Mouse (Mus musculus) bone marrow, adult 2 months (tissue): ENCODE measurements around the gene Ccdc71. TPM values are rescaled to one million over a fixed set of nuclear protein-coding genes. Genes with fewer than 3 reads are reported as not detected.

Experiments used
- H3K27ac ChIP-seq: fragments of 200-500 bp; 2 replicates; pipeline ENCODE4 v1.5.1; 2012; ENCODE audit warnings: low read depth, mild to moderate bottlenecking, control low read depth, inconsistent platforms, low read length; ENCODE audit not compliant: control insufficient read depth, poor library complexity, insufficient read depth
- H3K4me1 ChIP-seq: fragments of 200-500 bp; 2 replicates; pipeline ENCODE4 v1.6.1; 2011; ENCODE audit warnings: low read length; ENCODE audit not compliant: control insufficient read depth, insufficient read depth
- H3K4me3 ChIP-seq: fragments of 200-500 bp; replicated peaks from 2 replicates; pipeline ENCODE3; 2011; ENCODE audit warnings: mild to moderate bottlenecking, low read depth, low read length, control low read depth; ENCODE audit not compliant: control insufficient read depth
- CTCF ChIP-seq: fragments of 200-500 bp; IDR thresholded peaks from 2 replicates; pipeline ENCODE4 v1.5.1; 2011; ENCODE audit warnings: low read length, control low read depth; ENCODE audit not compliant: control insufficient read depth, insufficient read depth
- POLR2A ChIP-seq: fragments of 200-500 bp; IDR thresholded peaks from 2 replicates; pipeline ENCODE4 v1.6.1; 2011; ENCODE audit warnings: low read depth, mild to moderate bottlenecking, control low read depth, low read length, borderline replicate concordance; ENCODE audit not compliant: control insufficient read depth
- WGBS: fragments of 180-500 bp; shearing (Covaris S2); methylation state at CpG from one replicate; pipeline ENCODE4 v1.1.7; 2018; 5-methylcytosine and 5-hydroxymethylcytosine counted together
- polyA plus RNA-seq: library from polyadenylated mRNA; stranded (reverse); fragments of >200 nt; gene quantifications from 2 replicates; pipeline ENCODE4 v1.2.4, GENCODE M21; 2011; ENCODE audit warnings: low replicate concordance; ENCODE audit not compliant: missing spikeins, insufficient read depth, insufficient read length

Gene Ccdc71
- 5.1 and 12.3 TPM in 2 replicates for polyA plus RNA-seq

DNA sequence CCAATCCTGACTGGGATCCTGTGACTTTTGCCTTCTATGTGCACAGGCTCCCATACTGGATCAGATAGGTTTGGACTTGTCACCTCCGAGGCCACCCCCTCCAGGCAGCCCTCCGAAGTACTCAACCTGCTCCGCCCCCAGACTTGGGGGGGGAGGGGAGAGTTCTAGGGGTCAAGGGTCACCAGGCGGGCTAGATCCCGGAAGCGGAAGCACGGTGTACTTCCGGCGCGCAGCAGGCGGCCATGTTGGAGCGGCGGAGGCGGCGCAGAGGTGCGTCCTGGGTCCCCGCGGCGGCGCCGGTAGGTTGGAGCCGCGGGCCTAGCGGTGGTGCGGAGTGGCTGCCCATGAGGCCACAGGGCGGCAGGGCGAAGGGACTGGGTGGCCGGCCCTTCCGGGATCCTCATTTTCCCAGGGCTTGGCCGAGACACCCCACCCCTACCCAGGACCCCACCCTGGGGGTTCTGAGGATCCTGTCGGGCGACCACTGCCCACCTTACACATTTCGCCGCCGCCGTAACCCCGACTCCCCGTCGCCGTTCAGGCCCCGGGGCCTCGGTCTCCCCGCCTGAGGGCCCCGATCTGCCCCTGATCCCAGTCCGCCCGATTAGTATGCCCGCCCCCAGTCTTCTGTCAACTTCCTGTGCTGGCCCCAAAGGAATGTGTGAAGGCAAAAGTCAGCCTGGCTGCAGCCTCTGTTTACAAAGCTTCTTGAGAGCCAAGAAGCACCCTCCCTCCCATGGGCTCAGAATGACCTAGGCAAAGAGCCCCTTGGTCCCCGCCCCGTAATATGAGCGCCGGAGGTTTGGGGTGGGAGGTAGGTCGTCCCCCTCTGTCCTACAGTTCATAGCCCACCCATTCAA is at the start of gene Ccdc71:
Gene Ccdc71 (plus strand): TSS at position 209 of the 860 bp plus-strand sequence.
- Histone ChIP-seq H3K4me3 (peak within 1 kb of the TSS; percentile 76), H3K27ac (peak within 1 kb of the TSS; percentile 55), H3K4me1 (peaks cover 2% of the 10 kb centered on the region)
- WGBS: under 1% methylated on average over 50 of the region's 52 CpGs
- TF ChIP-seq POLR2A: peak; percentile 48; the same call in 1 of the 2 replicates
- TF ChIP-seq CTCF: no peak

DNA sequence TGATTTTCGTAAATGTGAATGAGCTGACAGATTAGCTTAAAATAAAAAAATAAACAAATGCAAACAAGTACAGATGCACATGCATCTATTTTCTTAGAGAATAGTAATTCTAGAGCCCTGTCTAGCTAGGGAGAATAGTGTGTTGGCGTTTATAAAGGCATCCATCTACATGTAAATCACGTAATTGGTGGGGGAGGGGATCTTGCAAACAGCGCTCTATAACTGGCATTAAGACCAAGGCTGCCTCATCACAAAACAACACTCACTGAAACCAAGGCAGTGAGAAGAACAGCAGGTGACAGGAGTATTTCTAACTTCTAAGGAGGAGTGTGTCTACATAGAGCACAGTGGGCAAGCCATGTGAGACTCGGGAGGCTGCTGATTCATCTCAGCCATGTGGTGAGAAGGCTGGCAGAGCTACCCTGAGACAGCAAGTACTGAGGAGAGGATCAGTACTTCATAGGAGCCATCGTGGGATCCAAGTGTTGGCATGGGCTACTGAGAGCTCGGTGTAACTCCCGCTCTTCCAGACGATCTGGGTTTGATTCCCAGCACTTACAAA is 48.9 kb upstream of the Ccdc71 start:
- no peak overlapping the region for H3K4me3 ChIP-seq
- H3K27ac ChIP-seq: no peak overlapping the region
- TF ChIP-seq POLR2A: no peak
- no peak for TF ChIP-seq CTCF
- 78% methylated on average over 9 of the region's 9 CpGs for WGBS
- H3K4me1 ChIP-seq: no peaks in the 10 kb centered on the region

DNA sequence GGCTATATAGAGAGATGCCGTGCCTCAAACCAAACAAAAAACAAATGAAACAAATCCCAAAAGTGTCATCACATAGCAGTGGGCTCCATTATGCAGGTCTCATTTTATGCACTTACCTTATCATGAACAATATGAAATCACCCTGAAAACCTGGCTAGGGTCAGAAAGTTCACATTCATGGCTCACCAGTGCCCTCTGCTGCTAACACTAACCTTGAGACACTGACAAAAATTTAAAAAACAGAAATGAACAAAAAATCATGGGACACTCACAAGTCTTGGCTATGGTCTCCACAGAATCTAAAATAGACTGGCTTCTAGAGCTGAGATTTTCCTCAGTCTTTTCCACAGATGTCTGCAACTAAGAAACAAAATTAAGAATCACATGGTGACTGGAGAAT is 48.1 kb upstream of the Ccdc71 start:
- TF ChIP-seq POLR2A (no peak), CTCF (no peak)
- Histone ChIP-seq H3K27ac (no peak overlapping the region), H3K4me1 (no peaks in the 10 kb centered on the region), H3K4me3 (no peak overlapping the region)
- 66% methylated on average over 1 of the region's 1 CpGs for WGBS

DNA sequence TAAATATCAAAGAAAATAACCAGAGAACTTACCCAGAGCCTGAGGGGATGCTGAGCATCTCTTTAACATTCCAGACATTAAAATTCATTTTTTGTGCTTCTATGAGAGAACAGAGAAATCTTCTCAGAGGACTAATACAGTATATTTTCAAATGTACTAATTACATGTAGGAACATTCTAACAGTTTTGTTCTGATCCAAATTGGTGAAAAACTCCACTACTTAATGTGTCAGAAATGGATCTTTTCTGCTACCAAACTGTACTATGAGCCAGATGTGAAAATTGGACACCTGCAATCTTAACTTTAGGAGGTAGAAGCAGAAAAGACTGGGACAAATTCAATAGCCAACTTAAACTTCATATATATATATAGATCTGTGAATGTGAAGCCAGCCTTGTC is 31.9 kb upstream of the Ccdc71 start, which contains the start of gene Ccdc36:
Gene Ccdc36 (minus strand): TSS at position 101 of the 400 bp plus-strand sequence.
- TF ChIP-seq CTCF (no peak), POLR2A (no peak)
- Histone ChIP-seq H3K4me3 (no peak within 1 kb of the TSS), H3K4me1 (no peaks in the 10 kb centered on the region), H3K27ac (no peak within 1 kb of the TSS)

DNA sequence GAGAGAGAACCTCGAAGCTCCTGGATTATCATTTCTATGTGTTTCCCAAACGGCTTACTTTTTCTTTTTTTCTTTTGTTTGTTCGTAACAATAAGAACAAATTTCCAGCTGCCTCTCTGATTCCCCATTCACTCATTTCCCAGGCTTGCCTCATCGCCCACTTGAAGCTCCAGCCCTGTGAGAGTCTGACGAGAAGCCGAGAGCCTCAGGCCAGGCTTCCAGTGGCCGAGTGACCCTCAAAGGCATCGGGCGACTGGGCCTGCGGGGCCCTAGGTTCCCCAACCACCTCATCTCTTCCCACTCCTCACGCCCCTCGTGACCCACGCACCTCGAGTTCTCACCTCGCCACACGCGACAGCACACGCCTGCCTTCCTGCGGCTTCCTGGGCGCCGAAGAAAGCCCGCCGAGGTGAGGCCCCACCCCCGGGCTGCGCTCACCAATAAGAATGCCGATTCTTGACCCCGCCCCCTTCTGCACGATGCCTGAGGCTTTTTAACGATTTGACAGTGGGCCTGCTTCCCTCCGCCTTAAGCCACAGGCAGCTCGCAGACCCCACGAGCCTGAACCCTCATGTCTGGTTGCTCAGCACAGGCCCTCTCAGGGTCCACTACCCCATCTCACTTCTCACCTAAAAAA is 28.8 kb upstream of the Ccdc71 start:
- Histone ChIP-seq H3K4me1 (no peaks in the 10 kb centered on the region), H3K4me3 (no peak overlapping the region), H3K27ac (no peak overlapping the region)
- no peak for TF ChIP-seq POLR2A
- no peak for TF ChIP-seq CTCF
- 54% methylated on average over 32 of the region's 32 CpGs for WGBS

DNA sequence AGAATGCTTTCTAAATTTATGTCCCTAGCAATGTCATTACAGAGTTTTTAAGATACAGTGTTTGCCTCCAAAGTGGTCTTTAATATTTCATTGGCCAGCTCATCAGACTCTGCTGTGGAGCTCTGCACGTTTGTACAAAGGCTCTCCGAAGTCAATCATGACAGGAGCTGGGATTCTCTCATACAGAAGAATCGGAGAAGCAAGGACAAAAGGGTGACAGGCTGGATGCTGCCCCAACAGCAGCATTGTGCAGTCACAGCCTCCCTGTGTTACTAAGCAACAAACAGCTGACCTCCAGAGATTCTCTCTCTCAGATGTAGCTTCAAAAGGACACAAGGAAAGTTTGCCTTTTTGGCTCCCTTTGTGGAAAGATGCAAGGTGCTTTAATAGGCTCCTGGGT is 24.1 kb upstream of the Ccdc71 start, which contains the start of gene BC048562:
Gene BC048562 (plus strand): TSS at position 301 of the 400 bp plus-strand sequence.
- no peak for TF ChIP-seq CTCF
- no peak for TF ChIP-seq POLR2A
- Histone ChIP-seq H3K27ac (no peak within 1 kb of the TSS), H3K4me1 (no peaks in the 10 kb centered on the region), H3K4me3 (no peak within 1 kb of the TSS)
- 76% methylated on average over 3 of the region's 3 CpGs for WGBS

DNA sequence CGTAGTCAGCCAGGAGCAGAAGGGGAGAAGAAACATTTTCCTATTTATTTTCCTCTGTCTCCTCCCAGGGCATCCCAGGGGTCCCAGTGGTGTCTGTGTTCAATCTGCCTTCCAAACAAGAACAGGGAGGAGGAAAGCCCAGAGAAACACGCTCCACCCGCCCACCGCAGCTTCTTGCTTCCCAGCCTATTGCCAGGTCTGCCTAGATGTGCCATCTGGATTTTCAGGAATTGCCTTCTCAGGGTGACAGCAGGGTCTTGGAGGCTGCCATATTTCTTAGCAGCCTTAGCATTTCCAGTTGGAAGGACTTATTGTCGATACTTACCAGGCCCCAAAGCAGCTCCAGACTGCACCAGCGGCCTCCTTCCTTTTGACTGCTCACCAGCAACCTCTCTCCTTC is 21.2 kb upstream of the Ccdc71 start:
- no peak for TF ChIP-seq POLR2A
- H3K27ac ChIP-seq: no peak overlapping the region
- WGBS: 89% methylated on average over 6 of the region's 6 CpGs
- no peaks in the 10 kb centered on the region; the same call in 1 of the 2 replicates for H3K4me1 ChIP-seq
- no peak overlapping the region for H3K4me3 ChIP-seq

DNA sequence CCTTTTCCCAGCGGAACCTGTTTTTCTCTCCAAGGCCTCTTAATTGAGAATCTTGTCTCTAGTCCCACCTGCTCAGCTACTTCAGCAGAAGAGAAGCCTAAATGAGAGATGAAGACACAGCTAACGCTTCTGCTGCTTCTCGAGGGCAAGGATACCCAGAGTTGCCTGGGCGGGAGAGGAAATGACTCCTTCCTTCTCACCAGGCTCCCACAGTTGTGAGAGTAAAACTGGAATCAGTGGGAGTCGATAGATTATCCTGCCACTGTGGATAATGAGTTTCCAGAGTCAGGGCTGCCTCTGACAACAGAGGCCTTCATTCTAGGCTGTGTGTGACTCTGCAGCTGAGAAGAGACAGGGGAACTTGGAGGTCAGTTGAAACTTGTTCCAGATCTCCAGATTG is 19.8 kb upstream of the Ccdc71 start:
- no peak overlapping the region for H3K27ac ChIP-seq
- TF ChIP-seq CTCF (no peak), POLR2A (no peak)
- no peak overlapping the region for H3K4me3 ChIP-seq
- H3K4me1 ChIP-seq: peaks cover 6% of the 10 kb centered on the region
- WGBS: 75% methylated on average over 5 of the region's 5 CpGs
